Mouse (Mus musculus) gastrocnemius, postnatal 14 days (tissue): ENCODE data around the gene Slc18b1. TPM values are rescaled to one million over a fixed set of nuclear protein-coding genes. Genes with fewer than 3 reads are reported as not detected.

Source experiments
- DNase-seq: peaks from one replicate; pipeline ENCODE4 v3.0.0; 2021; ENCODE audit warnings: mixed read lengths
- intact Hi-C: fragments of 180-260 bp; cut with DNase I; formaldehyde crosslinking; loops from one replicate; pipeline ENCODE4 v1.15.1; 2025; ENCODE audit warnings: low total_unique reads
- total RNA-seq, 2 experiments: library from RNA; stranded (reverse); gene quantifications; 2 replicates each; pipeline ENCODE4 v1.2.3; 2021

Slc18b1 gene
- total RNA-seq, 2 experiments from 2014 or later: 12.2 to 13.0 TPM

DNA sequence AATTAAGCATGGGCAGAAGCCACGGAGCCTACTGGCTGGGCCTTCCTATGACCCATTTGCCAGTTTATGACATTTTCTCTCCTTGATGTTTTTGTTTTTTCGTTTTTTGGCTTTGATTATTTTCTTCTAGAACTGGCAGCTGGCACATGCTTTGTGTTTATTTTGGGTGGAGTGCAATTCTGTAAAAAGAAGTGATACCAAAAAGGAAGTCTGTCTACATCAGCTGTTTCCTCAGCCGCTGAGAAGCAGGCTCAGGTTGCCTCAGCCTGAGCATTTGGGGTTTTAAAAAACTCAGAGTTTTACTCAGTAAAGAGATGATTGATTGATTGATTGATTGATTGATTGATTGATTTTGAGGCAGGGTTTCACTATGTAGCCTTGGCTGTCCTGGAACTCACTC lies 6.1 kb downstream of the Slc18b1 start:
- intact Hi-C loops: no loop called here
- no peak for DNase-seq

DNA sequence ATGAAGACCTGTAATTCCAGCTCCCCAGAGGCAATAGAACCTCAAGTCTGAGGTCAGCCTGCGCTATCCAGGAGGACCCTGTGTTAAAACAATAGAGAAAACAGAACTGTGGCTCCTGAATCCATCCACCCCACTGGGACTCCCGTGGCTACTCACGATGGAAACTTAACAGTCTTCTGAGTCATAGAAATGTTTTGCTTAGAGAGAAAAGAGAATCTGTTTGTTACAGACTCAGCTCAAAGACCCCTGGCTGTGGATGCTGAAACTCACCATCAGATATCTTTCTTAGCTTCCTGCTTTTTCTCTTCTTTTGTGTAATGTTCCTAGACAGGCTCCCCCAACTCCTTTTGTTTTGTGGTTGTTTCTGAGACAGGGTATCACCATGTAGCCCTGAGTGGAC lies 7.9 kb downstream of the Slc18b1 start:
- no peak for DNase-seq
- intact Hi-C loops: no loop called here

DNA sequence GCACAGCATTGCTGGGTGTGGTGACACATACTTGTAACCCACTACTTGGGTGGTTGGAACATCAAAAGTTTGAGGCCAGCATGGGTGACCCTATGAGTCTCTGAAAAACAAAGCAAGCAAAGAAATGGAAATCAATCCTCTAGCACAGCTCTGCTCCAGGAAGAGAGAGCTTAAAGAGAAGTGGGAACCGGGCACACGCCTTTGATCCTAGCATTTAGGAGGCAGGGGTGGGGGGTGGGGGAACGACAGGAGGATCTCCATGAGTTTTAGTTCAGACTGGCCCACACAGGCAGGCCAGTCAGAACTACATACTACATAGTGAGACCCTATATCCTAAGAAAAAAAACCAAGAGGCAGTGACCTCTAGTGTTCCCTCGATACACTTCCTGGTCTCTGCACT lies 9.4 kb downstream of the Slc18b1 start:
- intact Hi-C loops: no loop called here
- DNase-seq: no peak

DNA sequence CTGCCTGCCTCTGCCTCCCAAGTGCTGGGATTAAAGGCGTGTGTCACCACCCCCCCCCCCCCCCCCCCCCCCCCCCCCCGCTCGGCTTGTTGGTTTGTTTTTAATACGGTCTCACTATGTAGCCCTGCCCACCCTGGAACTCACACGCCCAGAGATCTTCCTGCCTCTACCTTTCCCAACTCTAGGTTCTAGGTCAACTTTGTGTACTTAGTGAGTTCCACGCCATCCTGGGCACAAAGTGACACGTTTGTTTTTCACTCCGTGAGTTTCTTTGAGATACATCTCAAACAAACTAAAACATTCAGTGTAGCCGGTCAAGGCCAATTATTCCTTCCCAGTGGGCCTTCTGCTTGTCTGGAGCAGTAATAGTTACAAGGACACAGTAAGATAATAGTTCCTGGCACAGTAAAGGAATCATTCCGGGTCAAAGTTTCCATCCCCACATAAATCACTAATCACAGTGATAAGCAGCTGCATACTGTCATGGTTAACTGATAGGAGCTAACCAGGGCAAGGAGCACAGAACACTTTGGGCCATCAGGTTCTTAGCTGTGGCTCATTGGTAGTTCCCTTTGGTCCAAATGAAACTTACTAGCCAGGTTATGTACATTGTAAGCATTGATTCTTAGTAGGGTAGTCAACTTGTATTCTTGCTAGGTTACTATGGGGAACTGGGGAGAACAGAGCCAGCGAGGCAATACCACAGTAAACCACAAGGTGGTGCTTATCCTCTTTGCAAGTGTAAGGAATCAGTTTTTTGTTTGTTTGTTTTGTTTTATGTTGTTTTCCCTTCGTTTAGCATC lies 15.1 kb downstream of the Slc18b1 start:
- intact Hi-C loops: no loop called here
- DNase-seq: peak; percentile 58

DNA sequence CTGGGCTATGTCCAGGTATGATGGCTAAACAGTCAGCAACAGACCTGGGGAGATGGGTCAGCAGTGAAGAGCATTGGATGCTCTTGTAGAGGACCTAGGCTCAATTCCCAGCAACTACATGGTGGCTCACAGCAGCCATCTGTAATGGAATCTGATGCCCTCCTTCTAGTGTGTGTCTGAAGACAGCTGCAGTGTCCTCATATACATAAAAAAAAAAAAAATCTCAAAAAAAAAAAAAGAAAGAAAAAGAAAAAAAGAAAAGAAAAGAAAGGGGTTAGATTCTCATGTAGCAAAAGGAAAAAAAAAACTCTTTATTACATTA lies 15.6 kb downstream of the Slc18b1 start:
- DNase-seq: no peak
- intact Hi-C loops: no loop called here

DNA sequence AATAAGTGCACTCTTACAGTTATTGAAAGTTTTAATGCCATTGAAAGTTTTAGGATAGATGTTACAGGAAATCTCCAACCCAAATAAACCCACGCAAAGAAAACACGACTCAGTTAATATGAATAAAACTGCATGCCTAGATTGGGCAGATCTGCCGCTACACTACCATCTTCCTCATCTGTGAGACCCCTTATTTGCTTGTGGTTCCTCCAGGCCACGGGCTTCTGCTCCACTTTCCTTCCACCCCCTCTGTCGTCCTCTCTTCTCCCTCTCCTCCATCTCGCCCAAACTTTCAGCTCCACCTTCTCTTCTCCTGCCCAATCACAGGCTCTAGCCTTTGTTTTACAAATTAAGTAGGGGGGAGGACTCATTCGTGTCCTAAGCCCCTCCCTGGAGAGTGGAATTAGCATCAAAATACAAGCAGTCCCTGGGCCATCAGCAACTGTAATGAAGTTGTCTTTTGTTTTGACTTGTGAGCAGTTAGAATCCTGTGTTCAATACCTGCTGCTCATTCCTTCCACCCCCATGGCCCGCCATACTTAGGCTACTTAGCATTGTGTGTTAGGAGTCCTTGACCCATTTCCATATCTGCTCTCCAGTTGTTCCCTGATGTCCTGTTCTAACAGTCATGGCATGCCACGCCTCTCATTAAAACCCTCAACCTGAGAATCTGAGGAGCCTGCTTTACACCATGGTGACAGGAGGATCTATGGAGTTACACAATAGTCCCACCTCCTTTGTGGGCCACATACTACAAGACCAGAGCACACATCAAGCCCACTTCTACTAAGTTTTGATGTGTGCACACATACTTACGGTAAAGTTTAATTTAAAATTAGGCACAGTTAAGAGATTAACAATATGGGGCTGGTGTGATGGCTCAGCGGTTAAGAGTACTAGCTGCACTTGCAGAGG lies 16.3 kb downstream of the Slc18b1 start:
- intact Hi-C loops: no loop called here
- no peak for DNase-seq

DNA sequence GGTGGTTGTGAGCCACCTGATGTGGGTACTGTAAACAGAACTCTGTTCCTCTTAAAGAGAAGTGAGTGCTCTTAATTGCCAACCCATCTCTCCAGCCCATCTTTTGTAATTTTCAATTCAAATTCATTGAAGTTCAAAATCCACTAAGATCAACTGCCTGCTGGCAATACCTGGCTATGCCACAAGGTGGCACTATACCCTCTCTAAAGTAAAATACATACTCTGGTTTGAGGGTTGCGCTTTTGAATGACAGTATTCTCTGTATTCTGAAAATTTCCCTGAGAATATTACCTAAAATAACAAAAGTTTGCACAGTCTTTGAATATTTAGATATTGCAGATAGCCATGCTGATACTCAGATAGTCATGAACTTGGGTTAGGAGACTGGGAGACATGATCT lies 18.4 kb downstream of the Slc18b1 start:
- intact Hi-C loops: loop anchor here (5.0 kb wide), 1 partner anchor 267 kb away; no protein-coding TSS in a partner anchor
- DNase-seq: peak; percentile 50

DNA sequence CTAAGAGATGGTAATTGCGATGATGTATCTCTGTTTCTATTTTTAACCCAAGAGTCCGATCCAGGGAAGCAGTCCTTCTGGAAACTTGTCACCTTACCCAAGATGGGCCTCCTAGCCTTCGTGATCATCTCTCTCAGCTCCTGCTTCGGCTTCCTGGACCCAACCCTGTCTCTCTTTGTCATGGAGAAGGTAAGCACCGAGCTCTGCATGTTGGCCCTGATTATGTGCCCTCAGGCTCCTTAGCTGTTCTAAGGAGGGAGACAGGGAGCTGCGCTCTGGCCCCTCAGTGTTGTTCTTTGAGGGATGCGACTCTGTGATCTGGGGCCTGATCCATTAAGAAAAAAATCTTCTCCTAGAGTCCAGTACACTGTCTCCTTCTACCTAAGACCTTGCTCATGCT lies 19.5 kb downstream of the Slc18b1 start:
- DNase-seq: no peak
- intact Hi-C loops: loop anchor here (5.0 kb wide), 1 partner anchor 266 kb away; no protein-coding TSS in a partner anchor

DNA sequence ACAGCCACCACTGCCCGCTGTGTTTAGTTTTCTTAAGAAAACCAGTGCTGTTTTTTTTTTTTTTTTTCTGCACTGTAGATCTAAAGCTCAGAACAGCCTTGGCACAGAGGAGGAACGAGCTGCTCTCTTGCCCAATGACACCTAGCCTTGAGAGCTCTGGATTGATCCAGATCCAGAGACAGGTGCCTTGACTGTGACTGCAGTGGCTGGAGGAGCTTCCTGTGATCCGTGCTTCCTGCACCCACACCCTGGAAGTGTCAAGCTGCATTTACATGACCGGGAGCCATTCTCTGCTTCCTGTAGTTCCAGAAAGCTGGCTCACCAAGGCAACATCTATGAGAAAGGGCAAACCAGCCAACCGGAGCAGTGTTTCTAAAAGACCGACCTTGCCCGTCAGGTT lies 29.7 kb downstream of the Slc18b1 start:
- DNase-seq: no peak
- intact Hi-C loops: no loop called here

DNA sequence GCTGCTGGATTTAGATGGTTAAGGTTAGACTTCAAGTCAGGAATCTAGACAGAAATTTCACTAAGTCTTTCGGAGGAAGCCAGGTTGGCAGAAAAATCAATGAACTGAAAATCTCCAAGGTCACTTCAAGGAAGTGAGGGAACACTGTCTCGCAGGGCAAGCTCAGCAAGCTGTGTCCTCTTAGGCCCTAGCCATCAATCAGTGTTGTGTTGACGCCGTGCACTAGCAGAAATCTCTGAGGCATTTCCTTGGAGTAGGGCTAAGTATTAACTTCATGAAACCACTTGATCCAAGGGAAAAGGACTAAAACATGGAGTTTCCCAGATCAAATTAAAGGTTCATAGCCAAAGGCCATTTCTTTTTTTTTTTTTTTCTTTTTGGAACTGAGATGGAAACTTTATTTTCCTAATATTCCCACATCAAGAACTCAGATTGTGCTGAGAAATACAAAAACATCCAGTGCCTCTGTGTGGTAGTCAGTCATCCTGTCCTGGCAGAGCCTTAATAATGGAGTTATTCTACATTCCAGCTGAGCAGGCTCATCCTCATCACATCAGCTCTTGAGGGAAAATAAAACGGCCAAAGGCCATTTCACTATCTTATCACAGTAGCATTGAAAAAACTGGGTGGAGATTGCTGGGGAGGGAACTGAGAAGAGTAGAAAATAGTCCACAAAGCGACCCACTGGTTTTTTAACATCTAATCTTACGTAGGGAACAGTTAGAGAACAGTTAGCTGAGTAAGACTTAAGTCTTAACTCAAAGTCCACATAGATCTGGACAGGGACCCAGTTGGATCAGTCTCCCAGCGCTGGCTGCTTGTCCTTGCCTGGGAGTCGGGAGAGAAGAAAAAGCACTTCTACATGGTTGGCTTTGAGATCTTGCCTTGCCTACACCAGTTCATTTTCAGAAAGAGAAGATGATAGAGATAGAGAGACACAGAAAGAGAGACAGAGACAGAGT lies 39.5 kb downstream of the Slc18b1 start:
- DNase-seq: peak; percentile 5
- intact Hi-C loops: no loop called here

DNA sequence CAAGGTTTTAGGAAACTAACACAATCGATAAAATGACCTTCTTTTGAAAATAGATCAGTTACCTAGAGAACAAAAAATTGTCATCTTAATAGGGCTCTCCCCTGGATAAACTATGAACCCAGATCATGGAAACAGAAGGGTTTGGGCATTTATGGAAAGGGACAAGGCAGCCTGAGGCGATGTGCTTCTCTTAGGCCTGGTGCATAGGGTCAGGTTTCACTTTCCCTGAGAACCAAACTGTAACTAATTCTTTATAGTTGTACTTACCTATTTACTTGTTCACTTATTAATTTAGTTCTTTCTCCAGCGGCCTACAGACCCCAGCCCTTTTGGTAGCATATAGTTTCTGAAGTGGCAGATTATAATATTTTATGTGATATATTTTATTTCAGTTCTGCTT lies 40.3 kb downstream of the Slc18b1 start:
- DNase-seq: no peak
- intact Hi-C loops: no loop called here

DNA sequence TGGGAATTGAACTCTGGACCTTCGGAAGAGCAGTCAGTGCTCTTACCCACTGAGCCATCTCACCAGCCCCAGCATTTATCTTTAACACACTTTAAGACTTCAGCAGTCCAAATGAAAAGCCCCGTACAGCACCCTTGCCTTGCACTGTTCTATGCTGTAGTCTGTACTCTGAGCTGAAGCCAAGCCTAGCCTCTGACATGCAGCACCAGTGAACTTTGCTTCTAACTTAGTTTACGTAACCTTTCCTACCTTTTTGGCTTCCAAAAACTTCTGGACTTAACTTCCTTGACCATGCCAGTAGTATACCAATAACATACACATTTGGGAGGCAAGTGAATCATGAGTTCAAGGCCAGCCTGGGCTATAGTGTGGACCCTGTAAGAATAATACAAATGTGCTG lies 42.1 kb downstream of the Slc18b1 start:
- no peak for DNase-seq
- intact Hi-C loops: no loop called here

DNA sequence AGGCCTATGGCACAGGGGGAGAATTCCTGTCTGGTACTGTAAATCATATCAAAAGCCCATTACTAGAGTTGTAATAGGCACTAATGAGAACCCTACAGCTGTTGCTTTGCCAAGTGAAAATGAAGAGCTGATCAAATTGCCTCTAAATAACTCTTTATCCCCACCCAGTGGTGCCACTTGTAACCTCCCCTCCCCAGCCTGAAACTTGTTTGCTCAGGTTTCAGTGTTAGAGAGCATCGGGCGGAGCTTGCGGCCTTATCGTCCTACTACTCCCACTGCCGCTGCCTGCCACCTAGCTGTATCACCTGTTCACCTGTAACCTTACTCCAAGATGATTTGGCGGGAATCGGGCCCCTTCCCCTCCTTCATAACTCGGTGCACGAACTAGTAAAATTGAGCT lies 42.6 kb downstream of the Slc18b1 start:
- intact Hi-C loops: no loop called here

DNA sequence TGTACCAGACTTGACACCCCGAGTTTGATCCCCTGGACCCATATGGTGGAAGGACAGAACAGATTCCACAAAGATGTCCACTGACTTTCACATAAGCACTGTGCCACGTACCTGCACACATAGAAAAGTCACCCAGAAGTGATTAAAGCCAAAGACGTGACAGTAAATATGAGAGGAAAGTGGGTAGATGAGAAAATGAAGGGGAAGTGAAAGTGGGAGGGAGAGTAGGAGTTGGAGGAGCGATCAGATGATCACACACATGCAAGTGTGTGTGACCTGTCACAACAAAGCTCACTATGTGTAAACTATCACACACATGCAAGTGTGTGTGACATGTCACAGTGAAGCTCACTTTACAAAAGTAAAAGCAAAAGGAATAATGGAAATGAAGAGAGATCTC lies 43.7 kb downstream of the Slc18b1 start:
- intact Hi-C loops: no loop called here
- no peak for DNase-seq

More for the DNA sequence above, 42.6 kb downstream of the Slc18b1 start:
- no peak for DNase-seq

DNA sequence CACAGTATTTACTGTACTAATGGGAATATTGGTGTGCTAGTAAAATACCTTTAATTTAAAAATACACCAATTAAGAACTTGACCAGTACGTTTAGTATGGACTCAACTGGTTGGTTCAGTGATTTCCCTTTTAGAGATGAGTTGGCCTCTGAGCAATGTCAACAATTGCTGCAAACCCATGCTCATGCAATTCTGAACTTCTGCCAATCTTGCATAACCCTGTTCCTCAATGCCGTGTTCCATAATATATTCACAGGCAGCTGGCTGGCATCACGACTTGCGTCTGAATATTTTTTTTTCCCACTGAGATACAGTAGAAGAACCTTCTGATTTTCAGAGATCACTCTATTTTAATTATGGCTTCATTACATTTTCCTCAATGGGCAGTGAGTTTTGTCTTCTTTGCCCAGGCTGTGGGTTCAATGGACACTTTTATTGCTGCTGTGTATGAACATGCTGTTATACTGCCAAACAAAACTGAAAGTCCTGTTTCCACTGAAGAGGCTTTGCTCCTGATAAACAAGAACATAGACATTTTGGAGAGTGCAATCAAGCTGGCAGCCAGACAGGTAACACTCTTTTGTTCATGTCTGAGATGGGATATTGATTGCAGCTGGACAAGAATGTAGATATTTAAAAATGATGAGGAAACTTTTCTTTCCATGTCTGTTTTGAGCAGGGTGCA lies 54.6 kb downstream of the Slc18b1 start, which contains the start of gene Vnn3:
Gene Vnn3, plus strand, starts transcription at position 235 of the 685 bp plus-strand sequence.
- no peak for DNase-seq
- intact Hi-C loops: no loop called here

DNA sequence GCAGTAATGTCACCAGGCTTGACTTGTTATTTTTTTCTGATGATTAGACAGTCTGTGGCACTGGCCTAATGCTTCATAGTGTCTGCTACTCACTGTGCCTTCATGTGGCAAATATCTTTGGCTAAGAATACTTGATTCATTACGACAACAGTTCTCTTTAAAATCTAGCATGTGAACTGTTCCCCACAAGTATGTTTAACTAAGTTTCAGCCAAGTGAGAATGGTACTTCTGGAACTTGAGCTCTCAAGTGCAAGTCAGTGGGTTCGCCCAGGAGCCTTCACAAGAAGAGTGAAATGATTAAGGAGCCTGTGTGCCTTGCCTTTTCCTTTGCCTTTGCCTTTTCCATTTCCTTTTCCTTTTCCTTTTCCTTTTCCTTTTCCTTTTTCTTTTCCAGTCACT lies 55.3 kb downstream of the Slc18b1 start:
- no peak for DNase-seq
- intact Hi-C loops: no loop called here

DNA sequence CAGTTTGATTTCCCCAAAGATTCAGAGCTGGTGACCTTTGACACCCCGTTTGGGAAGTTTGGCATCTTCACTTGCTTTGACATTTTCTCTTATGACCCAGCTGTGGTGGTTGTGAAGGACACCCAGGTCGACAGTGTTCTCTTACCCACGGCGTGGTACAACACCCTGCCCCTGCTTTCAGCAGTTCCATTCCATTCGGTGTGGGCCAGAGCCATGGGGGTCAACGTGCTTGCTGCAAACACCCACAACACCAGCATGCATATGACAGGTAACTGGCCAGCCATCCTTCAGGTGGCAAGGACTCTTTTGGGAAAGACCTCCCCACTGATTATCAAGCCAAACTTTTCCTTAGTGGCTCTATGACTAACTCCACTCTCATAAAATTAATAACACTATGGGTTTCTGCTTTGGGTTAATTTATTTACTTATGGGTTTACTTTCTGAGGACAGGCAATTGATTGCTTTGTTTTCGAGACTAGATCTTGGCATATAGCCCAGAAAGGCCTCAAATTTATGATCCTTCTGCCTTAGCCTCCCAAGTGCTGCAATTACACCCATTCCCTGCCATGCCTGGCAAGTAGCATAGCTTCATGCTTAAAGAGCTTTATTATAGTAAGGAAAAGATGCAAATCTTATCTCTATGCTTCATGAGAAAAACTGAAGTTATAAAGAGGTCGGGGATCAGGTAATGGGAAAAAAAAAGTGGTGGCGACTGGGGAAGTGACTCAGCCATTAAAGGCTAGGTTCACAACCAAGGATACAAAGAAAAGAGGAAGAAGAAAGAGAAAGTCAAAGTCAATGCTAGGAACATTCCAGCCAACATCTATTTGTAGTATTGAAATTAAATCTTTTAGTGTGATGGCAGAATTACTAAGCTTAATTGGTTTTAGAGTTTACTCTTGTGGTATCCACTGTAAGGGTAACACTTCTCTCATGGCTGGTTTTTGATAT lies 67.9 kb downstream of the Slc18b1 start:
- intact Hi-C loops: no loop called here
- DNase-seq: no peak
